Mouse (Mus musculus) spleen, postnatal 10 days (tissue): ENCODE results near the gene Slc22a20.

Source experiments
- DNase-seq, 2 experiments: peaks; one replicate each; pipeline ENCODE4 v3.0.0; 2021 to 2022; ENCODE audit warnings: low spot score in 2 of 2

Gene Slc22a20

DNA sequence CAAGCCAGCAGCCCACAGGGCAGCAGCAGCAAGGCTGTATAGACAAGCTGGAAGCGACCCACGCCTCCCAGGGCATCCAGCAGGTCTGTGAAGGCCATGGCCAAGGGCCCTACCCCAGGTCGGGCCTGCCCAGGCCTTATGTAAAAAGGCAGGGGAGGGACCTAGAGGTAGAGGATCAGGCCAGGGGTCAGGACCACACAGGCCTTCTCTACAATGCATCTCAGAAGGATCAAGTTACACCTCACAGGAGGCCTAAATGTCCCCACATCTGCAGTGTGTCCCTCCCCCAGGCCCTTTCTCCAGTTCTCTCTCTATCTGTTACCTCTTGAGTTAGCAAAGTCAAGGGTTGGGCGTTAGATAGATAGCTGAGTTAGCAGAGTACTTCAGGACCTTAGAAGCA lies at the start of gene Slc22a20:
Gene Slc22a20 (minus strand): TSS at position 101 of the 400 bp plus-strand sequence.
- DNase-seq, result no peak

DNA sequence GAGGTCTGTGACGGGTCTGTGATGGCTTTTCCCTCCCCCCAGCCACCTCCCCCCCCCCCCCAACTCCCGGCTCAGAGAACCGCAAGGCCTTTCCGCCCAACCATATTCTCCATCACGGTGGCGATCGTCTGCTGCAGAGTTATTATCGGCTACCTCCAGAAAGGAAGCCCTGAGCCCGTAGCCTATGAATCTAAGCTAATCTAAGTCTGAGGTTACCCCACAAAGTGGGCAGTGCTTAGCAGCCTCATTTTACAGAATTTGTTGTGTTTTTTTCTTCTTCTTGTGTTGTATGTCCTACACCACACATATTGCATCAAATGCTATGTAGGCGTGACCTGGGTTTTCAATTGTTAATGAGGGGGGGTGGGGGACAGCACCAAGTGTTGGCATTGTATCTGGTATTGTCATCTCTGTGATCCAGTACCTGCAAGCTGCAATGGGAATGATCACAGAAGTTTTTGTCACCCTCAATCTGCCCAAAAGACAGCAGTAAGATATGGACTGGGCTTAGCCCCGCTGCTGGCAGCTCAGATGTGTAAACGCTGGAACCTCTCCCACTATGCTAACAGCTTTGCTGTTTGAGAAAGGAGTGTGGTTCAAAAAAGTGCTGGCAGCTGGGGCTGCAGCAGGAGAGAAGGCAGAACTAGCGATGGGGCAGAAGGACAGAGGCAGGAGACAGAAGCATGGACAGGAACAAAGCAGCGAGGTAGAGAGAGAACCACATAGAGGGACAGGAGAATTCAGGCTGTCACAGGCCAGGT lies 44.8 kb upstream of the Slc22a20 start:
- no peak for DNase-seq

DNA sequence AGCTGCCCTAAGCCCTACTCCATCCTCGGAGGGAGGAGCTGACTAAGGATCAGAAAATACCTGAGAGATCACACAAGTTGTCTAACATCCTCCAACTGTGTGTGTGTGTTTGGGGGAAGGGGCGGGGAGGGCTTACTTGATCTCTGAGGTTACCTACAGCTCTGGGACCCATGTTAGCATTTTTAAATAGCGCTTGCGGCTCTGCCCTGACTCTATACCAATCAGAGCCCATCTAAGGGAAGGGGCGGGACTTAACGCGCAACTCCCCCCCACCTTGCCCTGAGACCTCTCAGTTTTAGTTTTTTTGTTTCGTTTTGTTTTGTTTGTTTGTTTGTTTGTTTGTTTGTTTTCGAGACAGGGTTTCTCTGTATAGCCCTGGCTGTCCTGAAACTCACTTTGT lies 43.5 kb upstream of the Slc22a20 start:
- DNase-seq, result no peak

DNA sequence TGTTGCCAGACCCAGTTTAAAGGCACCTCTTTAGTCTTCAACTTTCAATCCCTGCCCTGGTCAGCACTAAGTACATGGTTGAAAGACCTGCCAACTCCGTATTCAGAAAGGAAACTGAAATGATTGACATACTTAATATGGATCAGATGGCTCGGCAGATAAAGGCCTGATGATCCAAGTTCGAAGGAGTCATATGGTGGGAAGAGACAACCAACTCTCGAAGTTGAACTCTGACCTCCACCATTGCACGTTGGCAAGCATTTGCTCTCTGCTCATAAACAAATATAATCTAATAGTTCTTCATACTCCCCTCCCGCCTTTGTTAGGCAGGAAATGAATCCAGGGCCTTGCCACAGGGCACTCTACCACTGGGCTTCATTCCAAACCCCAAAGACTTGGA lies 43.0 kb upstream of the Slc22a20 start:
- no peak for DNase-seq

DNA sequence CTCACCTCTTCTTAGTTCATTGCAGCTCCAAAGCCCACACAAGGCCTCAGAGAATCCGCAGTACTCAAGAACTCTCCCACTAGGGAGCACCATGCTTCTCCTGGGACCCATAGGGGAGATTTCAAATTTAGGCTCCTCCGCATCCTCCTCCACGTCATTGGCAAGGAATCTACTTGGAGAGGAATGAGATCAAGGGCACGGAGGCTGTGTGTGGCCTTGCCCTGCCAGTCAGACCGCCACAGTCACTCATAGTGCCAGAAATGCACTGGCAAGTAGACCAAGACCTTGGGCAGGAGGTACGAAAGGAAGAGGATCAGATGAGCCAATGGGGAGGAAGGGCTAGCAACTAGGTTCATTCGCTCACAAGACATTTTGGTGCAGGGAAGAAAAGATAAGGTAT lies 38.0 kb upstream of the Slc22a20 start:
- no peak for DNase-seq

DNA sequence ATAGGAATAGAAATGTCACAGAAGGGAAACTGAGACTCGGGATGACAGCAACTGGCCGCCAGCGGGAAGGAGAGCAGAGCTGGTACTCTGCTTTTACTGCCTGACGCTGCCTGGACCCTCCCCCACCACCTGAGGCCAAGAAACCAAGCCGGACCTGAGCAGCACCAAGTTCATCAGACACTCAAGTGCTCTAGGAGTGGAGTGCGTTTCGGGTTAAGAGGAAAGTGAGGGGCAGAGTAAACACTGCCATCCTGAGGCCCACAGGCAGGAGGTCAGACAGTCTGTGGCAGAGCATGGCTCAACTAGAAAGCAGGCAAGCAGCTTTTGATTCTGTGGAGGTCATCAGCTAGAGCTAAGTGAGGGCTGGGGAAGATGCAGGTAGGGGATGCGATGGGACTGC lies 37.1 kb upstream of the Slc22a20 start:
- no peak for DNase-seq

DNA sequence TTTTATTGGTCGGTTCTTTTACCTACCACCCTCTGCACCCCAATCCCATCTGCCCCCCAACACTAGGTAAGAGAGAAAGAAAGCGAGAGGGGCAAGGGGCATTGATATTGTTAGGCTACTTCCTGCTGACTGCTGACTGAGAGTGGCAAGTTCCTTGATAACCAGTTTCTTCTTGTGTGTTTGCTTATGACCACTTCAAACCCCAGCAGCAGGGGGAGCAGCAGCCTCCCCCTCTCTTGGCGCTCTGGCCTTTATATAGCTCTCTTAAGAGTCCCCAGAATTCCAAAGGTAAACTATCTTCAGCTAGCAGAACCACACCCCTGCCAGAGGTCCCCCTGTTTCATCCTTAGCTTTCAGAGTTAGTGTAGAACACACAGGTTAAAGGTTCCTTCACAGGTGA lies 34.3 kb upstream of the Slc22a20 start:
- DNase-seq, result no peak

DNA sequence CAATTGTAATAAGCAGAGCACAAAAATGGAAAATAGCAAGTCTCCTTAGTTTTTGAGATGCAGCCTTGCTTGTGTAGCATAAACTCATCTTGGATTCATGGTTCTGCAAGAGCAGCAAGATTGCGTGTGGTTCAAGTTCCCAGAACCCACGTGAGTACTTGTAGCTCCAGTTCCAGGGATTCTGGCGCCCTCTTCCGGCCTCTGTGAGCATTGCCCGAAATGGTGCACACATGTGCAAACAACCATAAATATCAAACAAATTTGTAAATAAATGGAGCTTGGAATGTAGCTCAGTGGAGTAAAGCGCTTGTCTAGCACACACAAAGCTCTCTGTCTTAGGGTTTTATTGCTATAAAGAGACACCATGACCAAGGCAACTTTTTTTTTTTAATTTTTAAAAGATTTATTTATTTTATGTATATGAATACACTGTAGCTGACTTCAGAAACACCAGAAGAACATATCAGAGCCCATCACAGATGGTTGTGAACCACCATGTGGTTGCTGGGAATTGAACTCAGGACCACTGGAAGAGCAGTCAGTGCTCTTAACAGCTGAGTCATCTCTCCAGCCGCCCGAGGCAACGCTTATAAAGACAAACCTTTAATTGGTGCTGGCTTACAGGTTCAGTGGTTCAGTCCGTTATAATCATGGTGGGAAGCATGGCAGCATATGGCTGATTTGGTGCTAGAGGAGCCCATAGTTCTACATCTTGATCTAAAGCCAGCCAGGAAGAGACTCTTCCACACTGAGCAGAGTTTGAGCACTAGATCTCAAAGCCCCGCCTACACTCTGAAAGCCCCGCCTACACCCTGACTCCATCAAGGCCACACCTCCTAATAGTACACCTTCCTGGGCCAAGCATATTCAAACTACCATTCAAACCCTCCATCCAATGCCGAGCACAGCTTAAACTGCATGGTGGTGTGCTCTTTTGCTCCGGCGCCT lies 32.5 kb upstream of the Slc22a20 start:
- DNase-seq, result peak; percentile 87 to 95

DNA sequence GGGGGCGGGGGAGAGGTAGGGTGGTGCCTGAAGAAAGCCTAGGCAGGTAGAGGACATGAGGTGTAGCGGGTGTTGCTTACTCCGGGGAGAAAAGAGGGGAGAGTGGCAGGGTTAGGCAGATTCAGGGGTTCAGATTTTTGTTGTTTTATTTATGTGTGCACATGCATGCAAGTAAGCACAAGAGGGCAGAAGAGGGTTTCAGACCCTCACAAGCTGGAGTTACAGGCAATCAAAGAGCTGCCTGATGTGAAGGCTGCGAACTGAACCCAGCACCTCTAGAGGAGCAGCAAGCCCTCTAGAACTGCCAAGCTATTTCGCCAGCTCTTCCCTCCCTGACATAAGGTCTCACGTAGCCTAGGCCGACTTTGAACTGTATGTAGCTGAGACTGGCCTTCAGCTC lies 30.6 kb upstream of the Slc22a20 start:
- no peak for DNase-seq

DNA sequence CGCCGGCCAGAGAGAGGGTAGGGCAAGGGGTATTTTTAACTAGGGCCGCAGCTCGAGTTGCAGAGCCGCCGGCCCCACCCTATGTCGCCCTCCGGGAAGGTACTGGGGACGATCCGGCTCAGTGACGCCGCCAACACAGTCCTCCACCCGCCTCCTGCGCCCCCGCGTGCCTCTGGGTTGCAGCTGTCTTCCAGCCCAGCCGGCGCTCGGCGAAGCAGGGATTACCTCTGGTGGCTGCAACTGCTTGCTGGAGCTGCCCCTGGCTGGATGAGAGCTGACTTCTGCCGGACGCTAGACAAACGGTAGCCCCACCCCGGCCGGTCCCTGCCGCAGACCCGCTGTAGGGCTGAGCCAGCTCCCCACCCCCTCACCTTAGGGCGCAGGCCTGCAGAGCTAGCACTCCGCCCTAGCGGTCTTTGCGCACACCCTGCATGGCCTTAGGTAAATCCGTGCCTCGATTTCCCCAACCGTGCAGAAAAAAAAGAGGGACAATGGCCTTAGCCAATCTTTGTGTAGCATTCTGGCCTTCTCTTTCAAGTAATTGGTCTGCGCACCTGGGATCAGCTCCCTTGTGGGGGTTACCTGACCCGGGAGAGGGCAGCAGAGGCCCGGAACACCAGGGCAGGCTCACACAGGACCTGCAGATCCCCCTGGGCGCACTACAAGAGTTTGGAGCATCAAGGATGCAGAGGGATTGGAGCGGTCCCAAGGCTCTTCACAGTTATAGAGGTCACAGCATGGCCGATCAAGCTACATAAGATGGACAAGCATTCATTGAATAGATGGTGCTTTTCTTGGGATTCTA lies 29.8 kb upstream of the Slc22a20 start, which contains the start of gene Capn1:
Gene Capn1 (minus strand): TSS at position 387 of the 805 bp plus-strand sequence.
- peak; percentile 83 for DNase-seq

DNA sequence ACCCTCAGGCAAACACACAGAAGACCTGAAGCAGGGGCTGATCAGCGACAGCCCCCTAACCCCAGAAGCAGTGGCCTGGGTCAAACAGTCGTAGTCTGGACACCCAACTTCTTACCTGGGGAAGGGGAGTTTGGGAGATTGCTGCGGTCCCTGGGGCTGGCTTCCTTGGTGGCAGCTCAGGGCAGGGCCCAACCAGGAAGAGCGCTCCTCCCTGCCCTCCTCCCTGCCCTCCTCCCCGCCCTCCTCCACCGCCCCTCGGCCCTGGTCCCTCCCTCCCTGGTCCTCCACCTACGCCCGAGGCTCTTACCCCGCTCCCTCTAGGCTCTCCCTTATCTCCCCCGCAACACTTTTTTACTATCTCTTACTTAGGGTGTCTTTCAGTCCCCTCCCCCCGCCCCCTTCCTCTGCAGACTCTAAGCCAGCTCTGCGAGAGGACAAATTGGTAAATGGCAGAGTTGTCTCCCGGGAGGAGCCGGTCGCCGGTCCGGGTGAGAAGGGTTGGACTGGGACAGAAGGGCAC lies 29.1 kb upstream of the Slc22a20 start:
- DNase-seq, result peak; percentile 75 to 77

DNA sequence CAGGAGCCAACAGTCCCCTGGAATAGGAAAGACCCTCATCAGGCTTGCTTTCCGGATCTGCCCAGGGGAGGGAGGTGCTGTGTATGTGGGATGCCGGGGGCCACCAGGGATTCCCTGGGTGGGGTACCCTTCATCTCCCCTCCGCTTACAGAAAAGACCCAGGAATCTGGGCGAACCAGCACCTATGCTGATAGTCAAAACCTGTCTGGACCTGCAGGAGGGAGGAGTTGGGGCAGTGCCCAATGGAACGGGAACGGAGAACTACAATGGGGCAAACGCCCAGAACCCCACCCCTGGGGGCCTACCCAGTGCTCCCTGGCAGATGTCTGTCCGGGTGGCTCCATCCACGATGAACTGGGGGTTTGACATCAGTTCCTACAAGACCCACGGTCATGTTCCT lies 27.7 kb upstream of the Slc22a20 start:
- no peak for DNase-seq

DNA sequence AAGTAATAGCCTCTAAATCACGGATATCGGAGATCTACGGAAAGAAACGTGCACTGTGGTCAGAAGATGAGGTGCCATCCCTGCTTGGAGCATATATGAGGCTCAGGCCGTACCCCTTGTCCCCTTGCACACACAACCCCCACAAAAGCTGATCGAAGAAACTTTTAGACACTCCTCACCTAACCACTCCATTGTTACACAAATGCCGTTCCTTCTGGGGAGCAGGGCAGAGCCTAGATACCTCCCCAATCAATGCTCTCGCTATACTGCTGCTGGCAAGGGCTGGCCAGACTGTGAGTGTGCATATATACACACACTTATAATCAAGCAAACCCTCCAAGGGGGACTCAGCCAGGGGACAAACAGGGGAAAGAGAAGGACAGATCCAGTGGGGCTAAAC lies 23.2 kb upstream of the Slc22a20 start:
- DNase-seq, result no peak

DNA sequence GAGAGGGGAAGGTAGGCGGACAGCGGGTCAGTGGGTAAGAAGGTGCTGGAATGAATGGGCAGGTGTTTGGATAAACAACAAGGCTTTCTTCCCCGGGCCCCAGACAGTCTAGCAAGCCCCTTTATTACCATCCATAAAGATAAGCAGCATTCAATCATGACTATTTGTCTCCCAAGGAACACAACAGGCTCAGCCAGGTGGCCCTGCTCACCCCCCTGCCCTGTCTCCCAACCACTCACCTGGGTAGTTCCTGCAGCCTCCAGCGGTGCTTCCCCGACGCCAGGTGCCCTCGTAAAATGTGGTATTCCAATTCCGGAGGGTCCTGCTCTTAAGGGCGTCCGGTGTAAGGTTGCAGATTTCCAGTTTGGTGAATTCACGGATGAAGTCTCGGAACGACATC lies 21.1 kb upstream of the Slc22a20 start:
- DNase-seq, result no peak

DNA sequence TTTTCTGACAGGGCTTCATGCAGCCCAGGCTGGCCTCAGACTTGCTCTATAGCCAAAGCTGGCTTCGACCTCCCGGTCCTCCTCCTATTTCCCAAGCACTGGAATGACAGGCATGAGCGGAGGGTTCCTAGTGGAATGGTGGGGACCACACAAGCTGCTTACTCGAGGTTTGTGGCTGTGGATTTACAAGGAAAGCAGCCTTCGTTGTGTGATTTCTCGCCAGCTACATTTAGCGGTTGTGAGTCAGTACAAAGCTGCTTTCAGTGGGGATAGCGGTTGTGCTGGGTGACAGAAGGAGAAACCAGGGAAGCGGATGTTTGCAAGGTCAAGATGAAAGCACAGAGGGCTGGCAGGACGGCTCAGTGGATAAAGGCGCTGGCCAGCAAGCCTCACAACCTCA lies 19.6 kb upstream of the Slc22a20 start:
- no peak for DNase-seq

DNA sequence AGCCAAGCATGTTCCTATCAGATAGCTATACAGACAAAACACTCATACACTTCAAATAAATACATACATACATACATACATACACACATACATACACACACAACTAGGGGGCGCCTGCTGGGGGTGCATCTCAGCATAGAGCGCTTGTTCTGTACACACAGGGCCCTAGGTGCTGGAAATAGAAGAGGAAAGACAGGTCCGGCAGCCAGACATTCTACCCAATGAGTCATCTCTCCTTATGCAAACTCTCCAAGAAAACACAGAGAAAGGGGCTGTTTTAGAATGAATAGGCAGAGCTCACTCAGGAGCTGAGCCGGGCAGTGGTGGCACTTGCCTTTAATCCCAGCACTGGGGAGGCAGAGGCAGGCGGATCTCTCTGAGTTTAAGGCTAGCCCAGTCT lies 14.0 kb upstream of the Slc22a20 start:
- no peak for DNase-seq

DNA sequence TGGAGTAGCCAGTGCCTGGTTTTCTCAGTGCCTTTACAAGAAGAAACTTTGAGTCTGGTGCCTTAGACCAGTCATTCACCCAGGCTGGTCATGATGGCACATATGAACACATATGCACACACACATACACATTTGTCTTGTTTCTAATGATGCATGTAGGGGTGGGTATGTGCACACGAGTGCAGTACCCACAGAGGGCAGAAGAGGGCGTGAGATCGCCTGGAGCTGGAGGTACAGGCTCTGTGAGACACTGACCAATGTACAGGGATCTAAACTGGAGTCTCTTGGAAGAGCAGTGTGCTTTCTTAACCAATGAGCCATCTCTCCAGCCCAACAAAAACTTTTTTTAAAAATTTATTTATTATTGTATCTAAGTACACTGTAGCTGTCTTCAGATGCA lies 12.2 kb upstream of the Slc22a20 start:
- no peak for DNase-seq

DNA sequence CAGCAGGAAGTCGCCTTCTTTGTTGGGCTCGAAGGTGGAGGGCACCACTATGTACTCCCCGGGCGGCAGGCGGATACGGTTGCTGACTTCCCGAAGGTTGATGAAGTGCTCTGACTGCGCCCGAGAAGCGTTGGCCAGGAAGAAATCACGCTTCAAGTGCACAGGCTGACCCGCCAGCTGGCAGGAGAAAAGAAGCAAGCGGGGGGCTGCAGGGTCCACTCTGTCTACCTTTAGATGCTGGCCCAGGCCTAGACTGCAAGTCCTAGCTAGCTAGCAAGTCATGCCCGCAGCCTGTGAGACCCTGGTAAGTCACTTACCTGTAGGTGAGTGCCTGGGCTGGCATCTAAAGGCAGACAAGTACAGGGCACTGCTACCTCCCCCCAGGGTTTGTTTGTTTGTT lies 8.8 kb upstream of the Slc22a20 start:
- no peak for DNase-seq

DNA sequence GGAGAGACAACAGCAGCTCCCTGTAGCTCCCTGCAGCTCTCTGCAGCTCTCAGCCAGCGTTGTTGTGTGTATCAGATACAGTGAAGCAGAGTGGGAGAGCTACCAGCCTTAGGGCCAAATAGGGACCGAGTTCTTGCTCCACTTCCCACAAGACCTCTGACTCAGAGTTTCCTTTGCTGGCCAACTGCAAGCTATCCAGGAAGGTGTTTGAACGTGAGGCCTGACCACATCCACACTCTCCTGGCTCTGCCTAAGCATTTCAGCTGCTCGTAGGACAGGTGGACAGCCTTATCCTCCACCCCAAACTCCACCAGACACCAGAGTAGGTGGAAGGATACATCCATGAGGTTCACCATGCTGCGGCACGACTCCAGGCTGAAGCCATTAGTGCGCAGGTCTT lies 6.1 kb upstream of the Slc22a20 start:
- no peak for DNase-seq

DNA sequence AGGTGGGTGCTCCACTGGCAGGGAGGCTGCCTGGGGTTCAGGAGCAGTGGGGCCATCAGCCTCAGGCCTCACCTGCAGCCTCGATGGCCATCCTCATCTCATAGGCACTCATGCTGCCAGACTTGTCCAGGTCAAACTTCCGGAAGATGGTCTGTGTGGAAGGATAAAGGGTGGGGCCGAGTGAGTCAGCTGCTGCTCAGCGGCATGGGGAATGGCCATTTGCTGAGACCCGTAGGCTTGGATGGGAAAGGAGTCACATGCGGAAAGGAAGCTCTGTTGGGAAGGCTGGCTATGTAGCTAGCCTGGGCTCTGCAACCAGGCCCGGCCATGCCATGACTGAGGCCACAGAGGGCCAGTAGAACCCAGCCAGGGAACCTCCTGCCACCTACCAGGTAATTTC lies 5.5 kb upstream of the Slc22a20 start:
- DNase-seq, result no peak

DNA sequence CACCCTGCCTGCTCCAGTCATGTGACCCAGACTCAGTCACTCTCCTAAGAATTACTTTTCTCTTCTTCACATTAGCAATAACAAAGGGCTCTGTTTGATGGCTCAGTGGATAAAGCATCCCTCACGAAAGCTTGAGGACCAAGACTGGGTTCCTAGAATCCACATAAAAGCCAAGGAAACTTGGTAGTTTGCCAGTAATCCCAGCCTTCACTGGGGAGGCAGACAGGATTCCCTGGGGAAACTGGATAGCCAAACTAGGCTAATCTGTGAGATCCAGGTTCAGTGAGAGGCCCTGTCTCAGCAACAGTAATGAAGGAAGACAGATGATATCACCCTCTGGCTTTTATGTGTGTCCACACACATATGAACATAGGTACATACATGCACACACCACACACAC lies 5.0 kb upstream of the Slc22a20 start:
- no peak for DNase-seq

DNA sequence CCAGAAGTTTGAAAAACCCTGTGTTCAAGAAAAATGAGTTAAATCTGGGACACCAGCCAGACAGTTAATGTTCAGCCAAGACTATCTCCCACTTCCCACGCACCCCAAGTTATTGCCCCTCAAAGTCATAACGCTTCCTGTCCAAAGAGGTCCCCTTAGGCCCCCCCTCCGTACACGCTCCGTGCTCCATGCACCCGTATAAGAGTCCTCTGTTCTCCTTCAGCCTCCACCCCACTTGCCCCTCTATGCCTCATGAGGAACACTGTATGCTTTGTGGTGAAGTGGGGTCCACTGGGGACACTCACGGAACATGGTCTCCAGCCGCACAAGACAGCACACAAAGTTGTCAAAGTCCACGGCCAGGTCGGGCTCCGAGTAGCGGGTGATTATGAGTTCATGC lies 4.1 kb upstream of the Slc22a20 start:
- no peak for DNase-seq
